Comparison of ENCODE assay signal across 13 mouse cellular contexts in genomic region chr11:116117819-116118218, GRCm38 (mm10). TPM values are rescaled to one million over a fixed set of nuclear protein-coding genes. Genes with fewer than 3 reads are reported as not detected.
DNase-seq lines count a peak whose midpoint lies in the region; ATAC-seq and TF ChIP-seq lines count a peak whose summit lies in the region.
"Had no signal": no experiment of that assay in that cellular context is flagged by ENCODE, and none has a peak within 500 bp of the region (broad histone marks: within the 10 kb centered on the region; RNA-seq: fewer than 3 reads in every experiment).

No protein-coding gene starts in this region.

- no peaks in the 10 kb centered on the region for H3K4me1 ChIP-seq in intestine, postnatal 0 days (replicated peaks; ENCODE audit: control insufficient read depth, insufficient read depth, low read length)
- H3K4me1 ChIP-seq in intestine, embryonic 15.5 days (replicated peaks): no peaks in the 10 kb centered on the region
- H3K4me1 ChIP-seq in small intestine, adult 2 months (ENCODE audit: control insufficient read depth, insufficient read depth, insufficient read length, low read length): no peaks in the 10 kb centered on the region
- H3K4me1 ChIP-seq: heart, embryonic 13.5 days; hindbrain, embryonic 15.5 days; stomach, embryonic 15.5 days had no signal

- no peak overlapping the region for H3K9ac ChIP-seq in intestine, postnatal 0 days (ENCODE audit: low read depth, low read length)
- H3K9ac ChIP-seq in intestine, embryonic 15.5 days: no peak overlapping the region
- H3K9ac ChIP-seq: heart, embryonic 13.5 days; hindbrain, embryonic 15.5 days; limb, embryonic 13.5 days; stomach, embryonic 15.5 days had no signal

- peak; percentile 43 for DNase-seq in lung, postnatal 36 days
- no peak for DNase-seq in lung, postnatal 4 days
- DNase-seq in ZHBTc4 (ENCODE audit: low read depth, low spot score): peak; percentile 74
- DNase-seq in frontal cortex, adult 2 months (ENCODE audit: extremely low spot score in 1 of 2, low spot score in 1 of 2): no peak
- no peak for DNase-seq in adrenal gland, postnatal 14 days
- DNase-seq: cerebellum, postnatal 25 days had no signal

- no peaks in the 10 kb centered on the region for H3K9me3 ChIP-seq in intestine, postnatal 0 days (ENCODE audit: control insufficient read depth)
- H3K9me3 ChIP-seq in intestine, embryonic 15.5 days: no peaks in the 10 kb centered on the region
- H3K9me3 ChIP-seq: hindbrain, embryonic 15.5 days; limb, embryonic 13.5 days; stomach, embryonic 15.5 days had no signal

- H3K27me3 ChIP-seq in intestine, postnatal 0 days (replicated peaks; ENCODE audit: control insufficient read depth, insufficient read depth, low read length): no peaks in the 10 kb centered on the region
- H3K27me3 ChIP-seq in intestine, embryonic 15.5 days (replicated peaks): no peaks in the 10 kb centered on the region
- H3K27me3 ChIP-seq in small intestine, adult 2 months (ENCODE audit: control insufficient read depth, insufficient read depth, low read length): no peaks in the 10 kb centered on the region
- H3K27me3 ChIP-seq: heart, embryonic 13.5 days; hindbrain, embryonic 15.5 days; limb, embryonic 13.5 days; stomach, embryonic 15.5 days had no signal

- TF ChIP-seq CTCF in intestine, postnatal 0 days (IDR thresholded peaks at IDR 0.05; ENCODE audit: low read depth): peak; percentile 57
- peak; percentile 25; the same call in 1 of the 2 replicates for TF ChIP-seq CTCF in small intestine, adult 2 months (IDR thresholded peaks at IDR 0.05; ENCODE audit: extremely low read depth, insufficient read length, insufficient replicate concordance, low read depth, low read length)

- no peak for ATAC-seq in intestine, postnatal 0 days
- no peak for ATAC-seq in intestine, embryonic 15.5 days

- H3K4me2 ChIP-seq in intestine, postnatal 0 days (replicated peaks; ENCODE audit: low read depth): no peak overlapping the region
- no peak overlapping the region for H3K4me2 ChIP-seq in intestine, embryonic 15.5 days (replicated peaks)
- H3K4me2 ChIP-seq: heart, embryonic 13.5 days; hindbrain, embryonic 15.5 days; limb, embryonic 13.5 days; stomach, embryonic 15.5 days had no signal

- no peak for TF ChIP-seq POLR2A in small intestine, adult 2 months (IDR thresholded peaks at IDR 0.05; ENCODE audit: low read depth, low read length)

- peaks cover 17% of the 10 kb centered on the region for H3K36me3 ChIP-seq in intestine, postnatal 0 days (ENCODE audit: control insufficient read depth, insufficient read depth)
- no peaks in the 10 kb centered on the region for H3K36me3 ChIP-seq in intestine, embryonic 15.5 days
- H3K36me3 ChIP-seq in small intestine, adult 2 months (ENCODE audit: control insufficient read depth, insufficient read depth, low read length): peaks cover 14% of the 10 kb centered on the region
- H3K36me3 ChIP-seq: hindbrain, embryonic 15.5 days had no signal

- no peak overlapping the region for H3K27ac ChIP-seq in intestine, postnatal 0 days (ENCODE audit: low read depth, low read length)
- no peak overlapping the region for H3K27ac ChIP-seq in intestine, embryonic 15.5 days
- H3K27ac ChIP-seq in small intestine, adult 2 months (ENCODE audit: insufficient read depth, low read depth, low read length): no peak overlapping the region
- H3K27ac ChIP-seq: hindbrain, embryonic 15.5 days; stomach, embryonic 15.5 days had no signal

- H3K4me3 ChIP-seq in intestine, postnatal 0 days (ENCODE audit: low read depth, low read length): no peak overlapping the region
- no peak overlapping the region for H3K4me3 ChIP-seq in intestine, embryonic 15.5 days (replicated peaks)
- H3K4me3 ChIP-seq in small intestine, adult 2 months (ENCODE audit: low read depth, low read length): no peak overlapping the region
- H3K4me3 ChIP-seq: heart, embryonic 13.5 days; hindbrain, embryonic 15.5 days; limb, embryonic 13.5 days; stomach, embryonic 15.5 days had no signal

RNA-seq across cellular contexts. Expression of gene Trim47, which starts 9.2 kb away (rescaled TPM):
- 15.7 and 16.1 TPM in 2 replicates for polyA plus RNA-seq in intestine, postnatal 0 days (2015; fragmentation: Nextera tagmentation; extraction: Ambion mirVana)
- polyA plus RNA-seq in intestine, embryonic 15.5 days (2015; fragmentation: Nextera tagmentation; extraction: Ambion mirVana): 18.0 and 20.9 TPM in 2 replicates
- 28.3 and 28.5 TPM in 2 replicates for polyA plus RNA-seq in small intestine, adult 2 months (2012; rRNA removed)
- polyA plus RNA-seq in frontal cortex, adult 2 months (2012; rRNA removed): 6.2 and 7.4 TPM in 2 replicates
- total RNA-seq in adrenal gland, postnatal 14 days (2021): 19.9 and 23.6 TPM in 2 replicates

RNA-seq across cellular contexts. Expression of gene Trim65, which starts 13.1 kb away (rescaled TPM):
- 3.1 and 3.3 TPM in 2 replicates for polyA plus RNA-seq in intestine, postnatal 0 days (2015; fragmentation: Nextera tagmentation; extraction: Ambion mirVana)
- polyA plus RNA-seq in intestine, embryonic 15.5 days (2015; fragmentation: Nextera tagmentation; extraction: Ambion mirVana): 6.4 and 7.1 TPM in 2 replicates
- polyA plus RNA-seq in small intestine, adult 2 months (2012; rRNA removed): 11.9 and 13.3 TPM in 2 replicates
- polyA plus RNA-seq in frontal cortex, adult 2 months (2012; rRNA removed): 6.2 and 6.3 TPM in 2 replicates
- total RNA-seq in adrenal gland, postnatal 14 days (2021): 8.6 and 10.2 TPM in 2 replicates

RNA-seq across cellular contexts. Expression of gene Mrpl38, which starts 20.8 kb away (rescaled TPM):
- polyA plus RNA-seq in intestine, postnatal 0 days (2015; fragmentation: Nextera tagmentation; extraction: Ambion mirVana): 35.6 and 38.5 TPM in 2 replicates
- 107 and 109 TPM in 2 replicates for polyA plus RNA-seq in intestine, embryonic 15.5 days (2015; fragmentation: Nextera tagmentation; extraction: Ambion mirVana)
- polyA plus RNA-seq in small intestine, adult 2 months (2012; rRNA removed): 36.4 and 40.1 TPM in 2 replicates
- 36.1 and 44.3 TPM in 2 replicates for polyA plus RNA-seq in frontal cortex, adult 2 months (2012; rRNA removed)
- total RNA-seq in adrenal gland, postnatal 14 days (2021): 90.7 and 95.0 TPM in 2 replicates

RNA-seq across cellular contexts. Expression of gene Wbp2, which starts 31.0 kb away (rescaled TPM):
- 179 and 201 TPM in 2 replicates for polyA plus RNA-seq in intestine, postnatal 0 days (2015; fragmentation: Nextera tagmentation; extraction: Ambion mirVana)
- 93.5 and 98.1 TPM in 2 replicates for polyA plus RNA-seq in intestine, embryonic 15.5 days (2015; fragmentation: Nextera tagmentation; extraction: Ambion mirVana)
- polyA plus RNA-seq in small intestine, adult 2 months (2012; rRNA removed): 139 and 334 TPM in 2 replicates
- polyA plus RNA-seq in frontal cortex, adult 2 months (2012; rRNA removed): 391 and 407 TPM in 2 replicates
- total RNA-seq in adrenal gland, postnatal 14 days (2021): 121 and 127 TPM in 2 replicates

RNA-seq across cellular contexts. Expression of gene Unc13d, which starts 40.1 kb away (rescaled TPM):
- 1.1 and 1.2 TPM in 2 replicates for polyA plus RNA-seq in intestine, postnatal 0 days (2015; fragmentation: Nextera tagmentation; extraction: Ambion mirVana)
- 4.2 and 5.2 TPM in 2 replicates for polyA plus RNA-seq in intestine, embryonic 15.5 days (2015; fragmentation: Nextera tagmentation; extraction: Ambion mirVana)
- polyA plus RNA-seq in small intestine, adult 2 months (2012; rRNA removed): 5.8 and 7.1 TPM in 2 replicates
- 0.84 and 0.90 TPM in 2 replicates for polyA plus RNA-seq in frontal cortex, adult 2 months (2012; rRNA removed)
- 0.74 and 4.0 TPM in 2 replicates for total RNA-seq in adrenal gland, postnatal 14 days (2021)

Comparison
In these comparisons a context has a peak if more than half of its experiments do, and no peak if none do; other contexts are left out.
1. DNase-seq: peak in lung, postnatal 36 days (single experiment) and ZHBTc4 (single experiment); none in lung, postnatal 4 days (0 of 2), frontal cortex, adult 2 months (0 of 2) and adrenal gland, postnatal 14 days (single experiment).